Mouse (Mus musculus) limb, embryonic 12.5 days (tissue): ENCODE measurements around the gene Gpr142. TPM values are rescaled to one million over a fixed set of nuclear protein-coding genes. Genes with fewer than 3 reads are reported as not detected.

Experiments
- ATAC-seq: fragments of 200-750 bp; cut with Nextera tagmentation; 2 replicates; pipeline ENCODE4 v1.8.0; 2017; ENCODE audit warnings: low read depth, moderate TSS enrichment; ENCODE audit not compliant: insufficient number of reproducible peaks, insufficient read depth, low FRiP score, low TSS enrichment
- H3K27ac ChIP-seq: fragments of 300-500 bp; sonication (generic); 2 replicates; pipeline ENCODE4 v1.5.1; 2016; ENCODE audit warnings: mild to moderate bottlenecking, moderate library complexity
- H3K27me3 ChIP-seq: fragments of 300-500 bp; sonication (generic); 2 replicates; pipeline ENCODE4 v1.6.1; 2016; ENCODE audit warnings: mild to moderate bottlenecking, moderate library complexity
- H3K36me3 ChIP-seq: fragments of 300-500 bp; sonication (generic); 2 replicates; pipeline ENCODE4 v1.6.1; 2016; ENCODE audit warnings: mild to moderate bottlenecking, moderate library complexity
- H3K4me1 ChIP-seq: fragments of 300-500 bp; sonication (generic); replicated peaks from 2 replicates; pipeline ENCODE4 v1.6.1; 2016
- H3K4me2 ChIP-seq: fragments of 300-500 bp; sonication (generic); 2 replicates; pipeline ENCODE4 v1.6.1; 2016; ENCODE audit warnings: mild to moderate bottlenecking, moderate library complexity
- H3K4me3 ChIP-seq: fragments of 300-500 bp; sonication (generic); replicated peaks from 2 replicates; pipeline ENCODE4 v1.5.1; 2016; ENCODE audit warnings: mild to moderate bottlenecking
- H3K9ac ChIP-seq: fragments of 300-500 bp; sonication (generic); replicated peaks from 2 replicates; pipeline ENCODE4 v1.6.1; 2016; ENCODE audit warnings: mild to moderate bottlenecking, moderate library complexity
- H3K9me3 ChIP-seq: fragments of 300-500 bp; sonication (generic); 2 replicates; pipeline ENCODE4 v1.6.1; 2016; ENCODE audit warnings: mild to moderate bottlenecking, moderate library complexity
- WGBS: fragments of 180-500 bp; shearing (Covaris S2); methylation state at CpG from one replicate; pipeline ENCODE4 v1.1.7; 2016; 5-methylcytosine and 5-hydroxymethylcytosine counted together
- polyA plus RNA-seq: library from polyadenylated mRNA; unstranded; fragments of >200 nt; fragmentation: Nextera tagmentation; extraction: Ambion mirVana; gene quantifications from 2 replicates; pipeline ENCODE4 v1.2.1, GENCODE M21; 2016

The Gpr142 gene
- polyA plus RNA-seq, 1 experiment from 2014 or later: not detected

GRCm38 (mm10) chr11:114802540-114803267 is 4.0 kb downstream of the Gpr142 start:
- H3K36me3 ChIP-seq: no peaks in the 10 kb centered on the region
- 60% methylated on average over 15 of the region's 15 CpGs for WGBS
- H3K4me3 ChIP-seq: no peak overlapping the region
- no peaks in the 10 kb centered on the region for H3K27me3 ChIP-seq
- no peak overlapping the region for H3K9ac ChIP-seq
- peaks cover 15% of the 10 kb centered on the region for H3K4me1 ChIP-seq
- H3K27ac ChIP-seq: no peak overlapping the region
- ATAC-seq: no peak
- no peaks in the 10 kb centered on the region; the same call in 1 of the 2 replicates for H3K9me3 ChIP-seq
- H3K4me2 ChIP-seq: no peak overlapping the region

GRCm38 (mm10) chr11:114803990-114804389 is 5.3 kb downstream of the Gpr142 start:
- Histone ChIP-seq H3K27me3 (no peaks in the 10 kb centered on the region), H3K9ac (no peak overlapping the region), H3K4me2 (no peak overlapping the region), H3K4me1 (peaks cover 21% of the 10 kb centered on the region), H3K36me3 (no peaks in the 10 kb centered on the region), H3K4me3 (no peak overlapping the region), H3K9me3 (no peaks in the 10 kb centered on the region; the same call in 1 of the 2 replicates), H3K27ac (no peak overlapping the region)
- no peak for ATAC-seq
- WGBS: 67% methylated on average over 8 of the region's 8 CpGs

GRCm38 (mm10) chr11:114807025-114807424 is 8.3 kb downstream of the Gpr142 start:
- ATAC-seq: no peak
- Histone ChIP-seq H3K4me2 (no peak overlapping the region), H3K9me3 (no peaks in the 10 kb centered on the region; the same call in 1 of the 2 replicates), H3K27me3 (no peaks in the 10 kb centered on the region), H3K9ac (no peak overlapping the region), H3K4me1 (peaks cover 34% of the 10 kb centered on the region), H3K36me3 (no peaks in the 10 kb centered on the region), H3K27ac (no peak overlapping the region), H3K4me3 (no peak overlapping the region)
- 67% methylated on average over 2 of the region's 2 CpGs for WGBS

- 35% methylated on average over 13 of the region's 14 CpGs for WGBS
- Histone ChIP-seq H3K4me3 (no peak overlapping the region), H3K9ac (no peak overlapping the region), H3K27ac (0 out of 2 replicates have a peak overlapping the region, but pooled peaks have one; percentile 12), H3K27me3 (no peaks in the 10 kb centered on the region), H3K4me2 (no peak overlapping the region), H3K4me1 (peaks cover 31% of the 10 kb centered on the region), H3K9me3 (no peaks in the 10 kb centered on the region; the same call in 1 of the 2 replicates), H3K36me3 (no peaks in the 10 kb centered on the region)
- no peak for ATAC-seq
Measured at GRCm38 (mm10) chr11:114807686-114808427, 9.1 kb downstream of the Gpr142 start.

- no peaks in the 10 kb centered on the region for H3K36me3 ChIP-seq
- H3K27ac ChIP-seq: no peak overlapping the region
- no peaks in the 10 kb centered on the region; the same call in 1 of the 2 replicates for H3K9me3 ChIP-seq
- no peak overlapping the region for H3K4me3 ChIP-seq
- peaks cover 28% of the 10 kb centered on the region for H3K4me1 ChIP-seq
- ATAC-seq: no peak
- 79% methylated on average over 1 of the region's 1 CpGs for WGBS
- no peaks in the 10 kb centered on the region for H3K27me3 ChIP-seq
- no peak overlapping the region for H3K4me2 ChIP-seq
- H3K9ac ChIP-seq: no peak overlapping the region
Measured at GRCm38 (mm10) chr11:114809371-114809770, 10.6 kb downstream of the Gpr142 start.

GRCm38 (mm10) chr11:114810344-114810743 is 11.6 kb downstream of the Gpr142 start:
- Histone ChIP-seq H3K4me2 (no peak overlapping the region), H3K4me1 (peaks cover 28% of the 10 kb centered on the region), H3K9me3 (no peaks in the 10 kb centered on the region; the same call in 1 of the 2 replicates), H3K27ac (0 out of 2 replicates have a peak overlapping the region, but pooled peaks have one; percentile 42), H3K36me3 (no peaks in the 10 kb centered on the region), H3K4me3 (no peak overlapping the region), H3K9ac (no peak overlapping the region), H3K27me3 (no peaks in the 10 kb centered on the region)
- no peak for ATAC-seq
- WGBS: 7% methylated on average over 4 of the region's 4 CpGs

- peak; percentile 46; the same call in 1 of the 2 replicates for ATAC-seq
- 7% methylated on average over 6 of the region's 6 CpGs for WGBS
Measured at GRCm38 (mm10) chr11:114812731-114813240, 14.1 kb downstream of the Gpr142 start.

GRCm38 (mm10) chr11:114814873-114815592 is 16.3 kb downstream of the Gpr142 start:
- no peak overlapping the region for H3K27ac ChIP-seq
- peaks cover 9% of the 10 kb centered on the region for H3K9me3 ChIP-seq
- no peak for ATAC-seq
- H3K27me3 ChIP-seq: no peaks in the 10 kb centered on the region
- WGBS: 63% methylated on average over 11 of the region's 11 CpGs
- peaks cover 20% of the 10 kb centered on the region for H3K4me1 ChIP-seq
- no peak overlapping the region for H3K4me3 ChIP-seq
- no peak overlapping the region for H3K9ac ChIP-seq
- no peaks in the 10 kb centered on the region for H3K36me3 ChIP-seq
- no peak overlapping the region for H3K4me2 ChIP-seq

More at GRCm38 (mm10) chr11:114812731-114813240, 14.1 kb downstream of the Gpr142 start:
- Histone ChIP-seq H3K4me2 (no peak overlapping the region), H3K27ac (no peak overlapping the region), H3K4me3 (no peak overlapping the region), H3K27me3 (no peaks in the 10 kb centered on the region), H3K9ac (no peak overlapping the region), H3K4me1 (peaks cover 21% of the 10 kb centered on the region), H3K36me3 (no peaks in the 10 kb centered on the region), H3K9me3 (no peaks in the 10 kb centered on the region)

GRCm38 (mm10) chr11:114816934-114817333 is 18.2 kb downstream of the Gpr142 start:
- peaks cover 23% of the 10 kb centered on the region for H3K4me1 ChIP-seq

GRCm38 (mm10) chr11:114818185-114818584 is 19.5 kb downstream of the Gpr142 start:
- H3K27ac ChIP-seq: no peak overlapping the region
- peaks cover 29% of the 10 kb centered on the region for H3K4me1 ChIP-seq
- no peaks in the 10 kb centered on the region for H3K36me3 ChIP-seq
- H3K27me3 ChIP-seq: no peaks in the 10 kb centered on the region
- H3K9ac ChIP-seq: no peak overlapping the region
- WGBS: 95% methylated on average over 7 of the region's 7 CpGs
- H3K9me3 ChIP-seq: peaks cover 9% of the 10 kb centered on the region
- no peak overlapping the region for H3K4me2 ChIP-seq
- no peak for ATAC-seq
- H3K4me3 ChIP-seq: no peak overlapping the region

More at GRCm38 (mm10) chr11:114816934-114817333, 18.2 kb downstream of the Gpr142 start:
- no peak overlapping the region for H3K27ac ChIP-seq
- no peak overlapping the region for H3K4me3 ChIP-seq
- no peak overlapping the region for H3K4me2 ChIP-seq
- no peaks in the 10 kb centered on the region for H3K27me3 ChIP-seq
- no peak overlapping the region for H3K9ac ChIP-seq
- H3K36me3 ChIP-seq: no peaks in the 10 kb centered on the region
- no peak for ATAC-seq
- H3K9me3 ChIP-seq: peaks cover 9% of the 10 kb centered on the region
- WGBS: 92% methylated on average over 4 of the region's 4 CpGs
